In genomic region chr8:4252116-4252760, GRCm38 (mm10) we compare ENCODE assay signal across 8 mouse cellular contexts. TPM values are rescaled to one million over a fixed set of nuclear protein-coding genes. Genes with fewer than 3 reads are reported as not detected.
A peak's percentile ranks its signal among the peaks of the same experiment; 100 is the strongest.
DNase-seq lines count a peak whose midpoint lies in the region; ATAC-seq lines count a peak whose summit lies in the region.

No protein-coding gene starts in this region.

- WGBS in forebrain, embryonic 14.5 days: 41% methylated on average over 8 of the region's 8 CpGs
- WGBS in liver, embryonic 15.5 days (ENCODE audit: insufficient replicate concordance): 30% methylated on average over 8 of the region's 8 CpGs

- no peak for ATAC-seq in erythroblast, adult 5-6 weeks (replicated peaks; ENCODE audit: low FRiP score, poor library complexity, severe bottlenecking)
- ATAC-seq in forebrain, embryonic 14.5 days: no peak
- ATAC-seq in liver, embryonic 15.5 days (ENCODE audit: insufficient read depth): no peak

- no peaks in the 10 kb centered on the region for H3K9me3 ChIP-seq in erythroblast, embryonic 14.5 days (ENCODE audit: control insufficient read depth, low read length)
- no peaks in the 10 kb centered on the region for H3K9me3 ChIP-seq in forebrain, embryonic 14.5 days (replicated peaks; ENCODE audit: control insufficient read depth, low read length)
- no peaks in the 10 kb centered on the region for H3K9me3 ChIP-seq in liver, embryonic 15.5 days (replicated peaks)

- H3K9ac ChIP-seq in forebrain, embryonic 14.5 days (ENCODE audit: low read length): peak overlapping the region; percentile 81; the same call in 1 of the 2 replicates
- peak overlapping the region; percentile 89 for H3K9ac ChIP-seq in liver, embryonic 15.5 days

- peak overlapping the region; percentile 65; the same call in 1 of the 2 replicates for H3K27ac ChIP-seq in forebrain, embryonic 14.5 days (ENCODE audit: low read depth, low read length)
- peak overlapping the region; percentile 85; the same call in 1 of the 2 replicates for H3K27ac ChIP-seq in liver, embryonic 15.5 days (replicated peaks)

- peaks cover 42% of the 10 kb centered on the region for H3K36me3 ChIP-seq in erythroblast, embryonic 14.5 days (ENCODE audit: control insufficient read depth)
- H3K36me3 ChIP-seq in forebrain, embryonic 14.5 days (ENCODE audit: control insufficient read depth, insufficient read depth, low read length): peaks cover 50% of the 10 kb centered on the region
- peaks cover 29% of the 10 kb centered on the region for H3K36me3 ChIP-seq in liver, embryonic 15.5 days (replicated peaks)

- peak overlapping the region; percentile 68 for H3K4me2 ChIP-seq in forebrain, embryonic 14.5 days (ENCODE audit: low read length)
- peak overlapping the region; percentile 92 for H3K4me2 ChIP-seq in liver, embryonic 15.5 days

- H3K27me3 ChIP-seq in erythroblast, embryonic 14.5 days (ENCODE audit: control insufficient read depth): peaks cover 4% of the 10 kb centered on the region; the same call in 1 of the 2 replicates
- H3K27me3 ChIP-seq in forebrain, embryonic 14.5 days (replicated peaks; ENCODE audit: control insufficient read depth, insufficient read depth, low read length): no peaks in the 10 kb centered on the region
- no peaks in the 10 kb centered on the region for H3K27me3 ChIP-seq in liver, embryonic 15.5 days

- H3K4me1 ChIP-seq in erythroblast, embryonic 14.5 days (ENCODE audit: control insufficient read depth): peaks cover 51% of the 10 kb centered on the region
- H3K4me1 ChIP-seq in forebrain, embryonic 14.5 days (ENCODE audit: control insufficient read depth, insufficient read depth, low read length): peaks cover 15% of the 10 kb centered on the region
- peaks cover 35% of the 10 kb centered on the region for H3K4me1 ChIP-seq in liver, embryonic 15.5 days (replicated peaks)

- peak overlapping the region; percentile 67 for H3K4me3 ChIP-seq in erythroblast, embryonic 14.5 days (replicated peaks)
- peak overlapping the region; percentile 90 for H3K4me3 ChIP-seq in forebrain, embryonic 14.5 days (ENCODE audit: low read depth, low read length)
- peak overlapping the region; percentile 92 for H3K4me3 ChIP-seq in liver, embryonic 15.5 days (replicated peaks)

- DNase-seq in 416B (ENCODE audit: low read depth): peak; percentile 40
- DNase-seq in forebrain, embryonic 14.5 days (ENCODE audit: low spot score): no peak
- DNase-seq in retina, embryonic 14.5 days (ENCODE audit: low spot score): no peak
- DNase-seq in frontal cortex, postnatal 14 days (ENCODE audit: low spot score in 2 of 2): no peak
- DNase-seq in layer of hippocampus, adult 18-20 months (ENCODE audit: low spot score in 2 of 2): no peak

RNA-seq across cellular contexts. Expression of gene Snapc2, which starts 0.6 kb away (rescaled TPM):
- polyA plus RNA-seq in erythroblast, embryonic 14.5 days (2012): 5.1 and 6.0 TPM in 2 replicates
- 6.3 and 13.8 TPM in 2 replicates for total RNA-seq in erythroblast, adult 5-6 weeks (2015; ENCODE audit: low replicate concordance)
- 0.68 and 0.84 TPM in 2 replicates for total RNA-seq in erythroblast, adult 5-6 weeks (2017; ENCODE audit: low replicate concordance)
- 59.9 and 81.8 TPM in 2 replicates for polyA plus RNA-seq in forebrain, embryonic 14.5 days (2014; fragmentation: Nextera tagmentation; extraction: Ambion mirVana)
- polyA plus RNA-seq in liver, embryonic 15.5 days (2015; fragmentation: Nextera tagmentation; extraction: Ambion mirVana): 17.8 and 21.8 TPM in 2 replicates
- total RNA-seq in layer of hippocampus, adult 18-20 months (2021): 10 to 100 TPM; 28.9 to 31.1 TPM

RNA-seq across cellular contexts. Expression of gene Tgfbr3l, which starts 4.2 kb away (rescaled TPM):
- polyA plus RNA-seq in erythroblast, embryonic 14.5 days (2012): 1.1 and 1.3 TPM in 2 replicates
- total RNA-seq in erythroblast, adult 5-6 weeks (2015; ENCODE audit: low replicate concordance): 6.1 TPM in 1 of 2 replicates, not detected in the other
- 0.43 TPM in 1 of 2 replicates, not detected in the other for total RNA-seq in erythroblast, adult 5-6 weeks (2017; ENCODE audit: low replicate concordance)
- 2.1 and 2.8 TPM in 2 replicates for polyA plus RNA-seq in forebrain, embryonic 14.5 days (2014; fragmentation: Nextera tagmentation; extraction: Ambion mirVana)
- 0.36 and 0.68 TPM in 2 replicates for polyA plus RNA-seq in liver, embryonic 15.5 days (2015; fragmentation: Nextera tagmentation; extraction: Ambion mirVana)
- 10 to 100 TPM in 1 of 2 experiments, 1 to 10 TPM in 1; 8.9 to 12.2 TPM for total RNA-seq in layer of hippocampus, adult 18-20 months (2021)

RNA-seq across cellular contexts. Expression of gene Ctxn1, which starts 6.8 kb away (rescaled TPM):
- polyA plus RNA-seq in erythroblast, embryonic 14.5 days (2012): 0.32 and 0.42 TPM in 2 replicates
- total RNA-seq in erythroblast, adult 5-6 weeks (2015; ENCODE audit: low replicate concordance): not detected in 2 replicates
- 0.34 TPM in 1 of 2 replicates, not detected in the other for total RNA-seq in erythroblast, adult 5-6 weeks (2017; ENCODE audit: low replicate concordance)
- 236 and 302 TPM in 2 replicates for polyA plus RNA-seq in forebrain, embryonic 14.5 days (2014; fragmentation: Nextera tagmentation; extraction: Ambion mirVana)
- 1.9 and 2.4 TPM in 2 replicates for polyA plus RNA-seq in liver, embryonic 15.5 days (2015; fragmentation: Nextera tagmentation; extraction: Ambion mirVana)
- total RNA-seq in layer of hippocampus, adult 18-20 months (2021): 100 to 1,000 TPM; 524 to 546 TPM

RNA-seq across cellular contexts. Expression of gene Gm49320, which starts 13.6 kb away (rescaled TPM):
- 0.25 and 0.38 TPM in 2 replicates for polyA plus RNA-seq in erythroblast, embryonic 14.5 days (2012)
- total RNA-seq in erythroblast, adult 5-6 weeks (2015; ENCODE audit: low replicate concordance): 0.84 TPM in 1 of 2 replicates, not detected in the other
- not detected in 2 replicates for total RNA-seq in erythroblast, adult 5-6 weeks (2017; ENCODE audit: low replicate concordance)
- polyA plus RNA-seq in forebrain, embryonic 14.5 days (2014; fragmentation: Nextera tagmentation; extraction: Ambion mirVana): 0.51 TPM in 1 of 2 replicates, not detected in the other
- polyA plus RNA-seq in liver, embryonic 15.5 days (2015; fragmentation: Nextera tagmentation; extraction: Ambion mirVana): 0.10 and 0.17 TPM in 2 replicates
- under 1 TPM; 0.46 to 0.62 TPM for total RNA-seq in layer of hippocampus, adult 18-20 months (2021)

RNA-seq across cellular contexts. Expression of gene Map2k7, which starts 13.7 kb away (rescaled TPM):
- 9.1 and 9.9 TPM in 2 replicates for polyA plus RNA-seq in erythroblast, embryonic 14.5 days (2012)
- 16.3 and 22.4 TPM in 2 replicates for total RNA-seq in erythroblast, adult 5-6 weeks (2015; ENCODE audit: low replicate concordance)
- 6.6 and 8.6 TPM in 2 replicates for total RNA-seq in erythroblast, adult 5-6 weeks (2017; ENCODE audit: low replicate concordance)
- 20.3 and 22.7 TPM in 2 replicates for polyA plus RNA-seq in forebrain, embryonic 14.5 days (2014; fragmentation: Nextera tagmentation; extraction: Ambion mirVana)
- polyA plus RNA-seq in liver, embryonic 15.5 days (2015; fragmentation: Nextera tagmentation; extraction: Ambion mirVana): 10.4 and 11.1 TPM in 2 replicates
- total RNA-seq in layer of hippocampus, adult 18-20 months (2021): 100 to 1,000 TPM; 109 to 116 TPM

Comparison
In these comparisons a context has a peak if more than half of its experiments do, and no peak if none do; other contexts are left out.
1. RNA of gene Ctxn1, which starts 6.8 kb away (polyA plus RNA-seq): 236 to 302 TPM in forebrain, embryonic 14.5 days; 1.9 to 2.4 TPM in liver, embryonic 15.5 days and 0.32 to 0.42 TPM in erythroblast, embryonic 14.5 days; every median in the first group is over 10 times any median in the second.
2. Peak in every context shown above with its lines, with median percentiles within 50 percentile points of each other: H3K4me3 ChIP-seq.